Mouse (Mus musculus) midbrain, embryonic 15.5 days (tissue): Measurements from ENCODE around the gene Arpp21. TPM values are rescaled to one million over a fixed set of nuclear protein-coding genes. Genes with fewer than 3 reads are reported as not detected.
A peak's percentile ranks its signal among the peaks of the same experiment; 100 is the strongest.
"Not testable (repeated sequence)": the region's sequence is repeated elsewhere in the genome, so short reads cannot be mapped to it uniquely, and the experiment has no call there.

Experiments used
- ATAC-seq: fragments of 200-750 bp; cut with Nextera tagmentation; replicated peaks from 2 replicates; pipeline ENCODE4 v1.8.0; 2017; ENCODE audit warnings: moderate TSS enrichment
- H3K27ac ChIP-seq: fragments of 300-500 bp; sonication (generic); 2 replicates; pipeline ENCODE4 v1.5.1; 2015; ENCODE audit warnings: mild to moderate bottlenecking, inconsistent platforms
- H3K27me3 ChIP-seq: fragments of 300-500 bp; sonication (generic); replicated peaks from 2 replicates; pipeline ENCODE4 v1.6.1; 2015; ENCODE audit warnings: inconsistent platforms
- H3K36me3 ChIP-seq: fragments of 300-500 bp; sonication (generic); replicated peaks from 2 replicates; pipeline ENCODE4 v1.6.1; 2015; ENCODE audit warnings: inconsistent platforms
- H3K4me1 ChIP-seq: fragments of 300-500 bp; sonication (generic); 2 replicates; pipeline ENCODE4 v1.6.1; 2015; ENCODE audit warnings: inconsistent platforms
- H3K4me2 ChIP-seq: fragments of 300-500 bp; sonication (generic); 2 replicates; pipeline ENCODE4 v1.6.1; 2015; ENCODE audit warnings: inconsistent platforms, mild to moderate bottlenecking, moderate library complexity
- H3K4me3 ChIP-seq: fragments of 300-500 bp; sonication (generic); 2 replicates; pipeline ENCODE4 v1.5.1; 2015; ENCODE audit warnings: mild to moderate bottlenecking, inconsistent platforms
- H3K9ac ChIP-seq: fragments of 300-500 bp; sonication (generic); 2 replicates; pipeline ENCODE4 v1.6.1; 2015; ENCODE audit warnings: mild to moderate bottlenecking, inconsistent platforms
- H3K9me3 ChIP-seq: fragments of 300-500 bp; sonication (generic); 2 replicates; pipeline ENCODE4 v1.6.1; 2016; ENCODE audit warnings: inconsistent platforms
- WGBS: fragments of 180-500 bp; shearing (Covaris S2); methylation state at CpG from one replicate; pipeline ENCODE4 v1.1.7; 2015; ENCODE audit warnings: mixed read lengths; 5-methylcytosine and 5-hydroxymethylcytosine counted together
- polyA plus RNA-seq: library from polyadenylated mRNA; unstranded; fragments of >200 nt; fragmentation: Nextera tagmentation; extraction: Ambion mirVana; gene quantifications from 2 replicates; pipeline ENCODE4 v1.2.1, GENCODE M21; 2015

Gene Arpp21
- polyA plus RNA-seq, 1 experiment from 2014 or later: 56.4 TPM

DNA sequence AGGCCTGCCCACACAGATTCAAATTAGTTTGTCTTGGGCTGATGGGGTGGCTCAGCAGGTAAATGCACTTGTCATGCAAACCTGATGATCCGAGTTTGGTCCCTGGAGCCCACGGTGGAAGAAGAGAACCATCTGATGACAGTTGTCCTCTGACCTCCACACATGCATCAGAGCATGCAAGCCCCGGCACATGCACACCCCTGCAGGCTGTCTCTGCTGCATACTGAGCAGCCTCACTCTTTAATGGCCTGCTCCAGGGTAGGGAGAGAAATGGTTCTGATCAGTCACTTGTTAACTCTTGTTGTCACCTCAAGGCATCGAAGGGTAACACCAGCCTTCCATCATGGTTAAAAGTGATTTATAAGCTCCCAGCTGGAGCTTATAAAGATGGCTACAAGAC, 157.3 kb downstream of the Arpp21 start:
- Histone ChIP-seq H3K9ac (no peak overlapping the region), H3K36me3 (no peaks in the 10 kb centered on the region), H3K4me2 (no peak overlapping the region), H3K4me1 (peaks cover 21% of the 10 kb centered on the region), H3K4me3 (no peak overlapping the region), H3K27ac (no peak overlapping the region), H3K9me3 (no peaks in the 10 kb centered on the region), H3K27me3 (no peaks in the 10 kb centered on the region)
- 58% methylated on average over 4 of the region's 4 CpGs for WGBS
- no peak for ATAC-seq

DNA sequence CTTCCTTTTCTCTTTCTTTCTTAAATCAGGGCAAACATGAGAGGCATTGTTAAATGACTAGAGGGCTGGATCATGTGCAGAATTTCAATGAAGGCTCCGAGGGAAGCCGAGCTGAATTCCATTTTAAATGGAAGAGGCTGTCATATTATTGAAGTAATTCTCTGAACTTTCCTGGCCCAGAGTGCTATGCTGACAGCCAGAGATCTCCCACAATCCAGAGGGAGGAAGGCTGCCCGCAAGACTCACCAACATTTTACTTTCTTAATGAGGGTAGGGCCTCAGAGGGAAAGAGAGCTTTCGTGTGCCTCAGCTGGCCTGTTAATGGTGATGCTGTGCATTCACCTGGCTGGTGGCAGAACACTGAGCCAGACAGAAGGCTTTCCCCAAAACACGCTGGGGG, 160.5 kb downstream of the Arpp21 start:
- Histone ChIP-seq H3K36me3 (no peaks in the 10 kb centered on the region), H3K4me2 (no peak overlapping the region), H3K4me1 (peaks cover 42% of the 10 kb centered on the region), H3K4me3 (no peak overlapping the region), H3K27ac (peak overlapping the region; percentile 81), H3K27me3 (no peaks in the 10 kb centered on the region), H3K9ac (no peak overlapping the region; the same call in 1 of the 2 replicates), H3K9me3 (no peaks in the 10 kb centered on the region)
- ATAC-seq: peak; percentile 51
- WGBS: 26% methylated on average over 5 of the region's 5 CpGs

DNA sequence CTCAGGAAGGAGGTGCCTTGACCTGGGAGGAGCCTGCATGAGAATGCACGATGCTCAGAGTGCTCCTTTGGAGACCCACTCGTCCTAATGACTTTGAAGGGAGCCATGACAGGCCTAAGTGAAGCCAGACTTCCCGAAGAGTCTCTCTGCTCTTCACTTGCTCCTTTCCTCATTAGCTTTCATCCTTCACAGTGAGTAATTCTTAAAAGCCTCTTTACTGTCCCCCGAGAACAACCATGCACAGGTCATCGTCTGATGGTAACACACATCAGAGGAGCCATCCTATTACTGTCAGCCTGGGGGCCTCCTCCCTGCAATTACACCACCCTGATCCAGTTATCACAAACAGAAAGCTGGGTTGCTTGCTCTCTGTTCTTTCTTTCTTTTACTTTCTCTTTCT, 160.9 kb downstream of the Arpp21 start:
- no peaks in the 10 kb centered on the region for H3K36me3 ChIP-seq
- 6% methylated on average over 5 of the region's 5 CpGs for WGBS
- H3K27me3 ChIP-seq: no peaks in the 10 kb centered on the region
- no peak overlapping the region for H3K9ac ChIP-seq
- peak overlapping the region; percentile 81 for H3K27ac ChIP-seq
- no peak overlapping the region for H3K4me2 ChIP-seq
- no peak overlapping the region for H3K4me3 ChIP-seq
- peak; percentile 87 for ATAC-seq
- peaks cover 45% of the 10 kb centered on the region for H3K4me1 ChIP-seq
- no peaks in the 10 kb centered on the region for H3K9me3 ChIP-seq

DNA sequence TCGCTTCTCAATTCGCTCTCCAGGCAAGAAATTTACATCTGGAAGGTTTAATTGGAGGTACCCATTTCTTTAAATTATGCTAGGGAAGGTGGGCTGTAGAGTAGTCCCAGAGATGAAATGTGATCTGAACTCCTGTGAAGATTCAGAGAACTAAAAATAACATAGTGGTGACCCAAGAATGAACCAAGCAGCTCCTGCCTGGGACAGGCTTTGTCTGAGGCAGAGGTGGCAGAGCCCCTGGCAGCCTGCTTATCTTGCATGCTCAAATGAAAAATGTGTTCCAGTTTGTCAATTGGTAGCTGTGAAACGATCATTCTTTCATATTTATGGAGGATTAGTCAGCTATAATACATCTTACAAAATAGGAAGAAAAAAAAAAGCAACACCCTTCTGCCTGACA, 164.4 kb downstream of the Arpp21 start:
- no peaks in the 10 kb centered on the region for H3K9me3 ChIP-seq
- no peak; the same call in 1 of the 2 replicates for ATAC-seq
- H3K4me2 ChIP-seq: no peak overlapping the region
- WGBS: 19% methylated on average over 3 of the region's 3 CpGs
- no peaks in the 10 kb centered on the region for H3K27me3 ChIP-seq
- peaks cover 45% of the 10 kb centered on the region for H3K4me1 ChIP-seq
- H3K36me3 ChIP-seq: no peaks in the 10 kb centered on the region
- no peak overlapping the region for H3K9ac ChIP-seq
- no peak overlapping the region for H3K4me3 ChIP-seq
- peak overlapping the region; percentile 75 for H3K27ac ChIP-seq

DNA sequence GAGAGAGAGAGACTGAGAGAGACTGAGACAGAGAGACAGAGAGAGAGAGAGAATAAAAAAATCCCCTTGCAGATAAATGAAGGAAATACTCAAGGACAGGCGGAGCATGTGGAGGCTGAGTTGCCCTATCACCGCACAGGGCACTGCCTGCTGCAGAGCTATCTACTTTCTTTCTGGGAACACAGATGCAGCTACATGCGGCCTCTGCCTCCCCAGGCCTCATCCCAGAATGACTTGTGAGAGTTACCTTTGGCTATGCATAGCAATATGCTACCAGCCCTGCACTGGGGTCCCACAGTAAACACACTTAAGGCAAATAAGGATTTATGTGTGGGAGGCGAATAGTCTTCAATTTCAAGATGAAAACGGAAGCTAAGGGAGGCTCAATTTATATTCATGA, 164.8 kb downstream of the Arpp21 start:
- 19% methylated on average over 5 of the region's 5 CpGs for WGBS
- Histone ChIP-seq H3K9me3 (no peaks in the 10 kb centered on the region), H3K36me3 (no peaks in the 10 kb centered on the region), H3K4me2 (no peak overlapping the region), H3K27me3 (no peaks in the 10 kb centered on the region), H3K9ac (no peak overlapping the region), H3K4me3 (no peak overlapping the region), H3K4me1 (peaks cover 45% of the 10 kb centered on the region), H3K27ac (peak overlapping the region; percentile 75)
- peak; percentile 41; the same call in 1 of the 2 replicates for ATAC-seq

DNA sequence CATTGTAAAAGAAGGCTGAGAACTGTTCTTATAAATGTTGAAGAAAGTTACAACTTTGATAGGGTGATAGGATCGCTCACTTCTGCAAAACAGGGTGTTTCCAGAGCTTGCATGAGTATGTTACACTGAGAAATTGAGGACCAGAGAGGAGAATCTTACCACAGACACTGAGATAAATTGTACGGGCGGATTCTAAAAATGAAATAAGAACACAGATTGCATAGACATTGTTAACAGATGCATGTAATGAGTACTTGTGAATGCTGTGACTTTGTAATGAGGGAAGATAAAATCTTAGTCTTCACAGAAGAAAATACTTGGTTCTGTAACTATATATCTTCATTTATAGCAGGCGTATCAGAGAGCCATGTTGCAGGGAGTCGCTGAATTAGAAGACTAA, 167.5 kb downstream of the Arpp21 start:
- ATAC-seq: no peak
- no peak overlapping the region for H3K4me2 ChIP-seq
- H3K27ac ChIP-seq: no peak overlapping the region
- no peaks in the 10 kb centered on the region for H3K9me3 ChIP-seq
- H3K36me3 ChIP-seq: no peaks in the 10 kb centered on the region
- no peak overlapping the region for H3K9ac ChIP-seq
- H3K4me1 ChIP-seq: peaks cover 28% of the 10 kb centered on the region
- H3K4me3 ChIP-seq: no peak overlapping the region
- WGBS: 91% methylated on average over 5 of the region's 5 CpGs
- H3K27me3 ChIP-seq: no peaks in the 10 kb centered on the region

DNA sequence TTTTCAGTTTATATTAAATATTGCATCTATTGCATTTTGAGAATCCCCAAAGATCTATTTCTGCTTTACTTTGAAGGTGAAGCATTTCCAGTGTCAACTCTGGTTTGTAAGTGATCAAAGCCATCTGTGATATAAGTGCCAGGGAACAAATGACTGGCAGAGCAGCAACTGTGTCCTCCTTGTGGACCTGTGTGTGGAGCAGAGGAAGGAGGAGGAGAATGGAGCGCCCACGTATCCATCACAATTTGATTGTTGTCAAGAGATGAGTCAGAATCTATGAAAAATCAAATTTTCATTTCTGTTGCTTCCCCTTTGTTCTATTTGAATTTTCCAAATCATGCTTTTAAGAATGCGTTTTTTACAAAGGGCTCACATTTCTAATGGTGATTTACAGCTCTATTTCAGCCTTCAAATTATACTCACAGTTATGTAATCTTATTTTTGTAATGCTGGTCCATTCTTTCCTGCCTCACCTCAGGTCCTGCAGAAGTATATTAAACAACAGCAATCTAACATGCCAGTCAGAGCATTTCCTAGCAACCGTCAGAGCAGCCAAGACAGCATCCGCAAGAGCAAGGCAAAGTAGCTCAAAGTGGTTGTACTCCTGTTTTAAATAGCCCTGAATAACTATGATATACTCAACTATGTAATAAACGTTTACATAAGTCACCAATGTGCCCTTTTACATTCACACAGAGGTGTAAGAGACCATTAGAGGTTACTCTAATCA, 174.9 kb downstream of the Arpp21 start:
- no peaks in the 10 kb centered on the region for H3K9me3 ChIP-seq
- ATAC-seq: no peak
- no peaks in the 10 kb centered on the region for H3K36me3 ChIP-seq
- H3K4me3 ChIP-seq: no peak overlapping the region
- peak overlapping the region; percentile 45; the same call in 1 of the 2 replicates for H3K27ac ChIP-seq
- H3K27me3 ChIP-seq: no peaks in the 10 kb centered on the region
- H3K9ac ChIP-seq: no peak overlapping the region
- peaks cover 7% of the 10 kb centered on the region; the same call in 1 of the 2 replicates for H3K4me1 ChIP-seq
- H3K4me2 ChIP-seq: no peak overlapping the region
- 46% methylated on average over 6 of the region's 6 CpGs for WGBS

DNA sequence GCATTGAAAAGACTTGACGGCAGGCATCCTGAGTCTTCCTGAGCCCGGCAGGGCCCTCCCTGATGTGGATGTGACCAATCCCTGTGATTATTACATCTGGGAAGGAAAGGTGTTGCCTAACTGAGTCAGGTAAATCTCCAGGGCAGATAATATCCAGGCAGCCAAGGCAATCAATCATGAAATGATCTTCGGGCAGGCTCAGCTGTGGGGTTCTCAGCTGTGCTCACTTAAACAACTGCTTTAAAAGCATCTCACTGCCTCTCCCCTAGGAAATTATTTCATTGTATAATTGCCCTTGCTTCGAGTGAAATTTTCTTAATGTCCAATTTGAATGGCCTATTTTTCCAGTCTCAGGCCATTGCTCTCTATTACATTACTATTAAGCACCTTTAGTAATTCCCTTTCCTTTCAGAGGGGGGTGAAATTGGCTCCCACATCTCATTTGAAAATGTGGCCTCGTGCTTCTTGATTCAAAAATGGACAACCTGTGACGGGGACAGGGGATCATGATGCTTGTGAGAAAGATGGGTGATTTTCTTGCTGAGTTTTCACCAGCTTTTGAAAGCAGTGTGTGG, 180.8 kb downstream of the Arpp21 start:
- no peaks in the 10 kb centered on the region for H3K36me3 ChIP-seq
- no peaks in the 10 kb centered on the region for H3K9me3 ChIP-seq
- ATAC-seq: no peak
- H3K9ac ChIP-seq: no peak overlapping the region
- no peaks in the 10 kb centered on the region for H3K27me3 ChIP-seq
- no peak overlapping the region for H3K4me3 ChIP-seq
- no peak overlapping the region for H3K4me2 ChIP-seq
- H3K27ac ChIP-seq: peak overlapping the region; percentile 31
- WGBS: 47% methylated on average over 6 of the region's 6 CpGs
- H3K4me1 ChIP-seq: 0 out of 2 replicates have a peak, but pooled peaks cover 4% of the 10 kb centered on the region

DNA sequence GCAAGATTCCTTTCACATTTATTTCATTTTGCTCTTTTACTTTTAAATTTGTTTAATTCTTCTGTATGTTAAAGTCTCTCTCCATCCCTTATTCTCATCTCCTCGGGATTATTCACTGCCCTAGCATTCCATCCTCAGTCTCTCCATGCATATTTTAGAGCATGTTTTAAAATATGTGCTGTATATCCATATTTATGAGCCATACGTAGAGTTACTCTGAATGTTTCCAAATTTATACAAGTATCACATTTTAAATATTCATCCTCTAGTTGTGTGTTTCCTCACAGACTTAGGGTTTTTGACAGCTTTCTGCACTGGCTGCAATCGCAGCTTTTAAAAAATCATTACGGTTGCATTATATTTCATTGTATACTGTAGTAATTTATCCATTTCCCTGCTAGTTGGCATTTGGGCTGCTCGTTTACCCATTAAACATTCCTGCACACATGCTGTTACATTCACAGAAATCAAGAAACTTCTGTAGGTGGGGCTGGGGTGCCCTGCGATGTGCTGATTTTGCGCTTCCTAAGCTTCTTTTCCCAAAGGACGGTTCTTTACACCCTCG, 187.8 kb downstream of the Arpp21 start:
- ATAC-seq: no peak

DNA sequence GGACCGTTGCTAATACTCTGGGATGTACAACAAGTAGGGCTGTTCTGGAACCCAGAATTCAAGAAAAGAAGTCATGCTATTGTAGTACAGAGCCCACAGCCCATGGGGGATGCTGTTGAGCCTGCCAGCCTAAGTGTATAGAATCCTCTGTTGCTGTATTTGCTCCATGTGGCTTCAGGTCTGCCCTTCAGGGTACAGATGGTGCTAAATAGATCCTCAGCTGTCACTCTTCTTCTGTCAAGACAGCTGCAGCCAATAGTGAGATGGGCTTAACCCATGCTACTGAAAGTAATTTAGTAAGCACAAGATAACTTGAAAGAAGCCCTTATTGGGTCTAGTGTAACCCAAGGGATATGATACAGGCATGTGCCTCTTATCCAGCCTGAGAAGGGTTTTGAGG, 195.2 kb downstream of the Arpp21 start:
- H3K4me2 ChIP-seq: no peak overlapping the region
- no peaks in the 10 kb centered on the region for H3K27me3 ChIP-seq
- H3K9ac ChIP-seq: no peak overlapping the region
- ATAC-seq: no peak
- WGBS: 84% methylated on average over 1 of the region's 1 CpGs
- no peaks in the 10 kb centered on the region for H3K36me3 ChIP-seq
- no peak overlapping the region for H3K27ac ChIP-seq
- 0 out of 2 replicates have a peak, but pooled peaks cover 7% of the 10 kb centered on the region for H3K4me1 ChIP-seq
- H3K9me3 ChIP-seq: no peaks in the 10 kb centered on the region
- no peak overlapping the region for H3K4me3 ChIP-seq

More for the DNA sequence above, 187.8 kb downstream of the Arpp21 start:
- Histone ChIP-seq H3K27me3 (no peaks in the 10 kb centered on the region), H3K27ac (no peak overlapping the region), H3K4me1 (no peaks in the 10 kb centered on the region), H3K4me2 (no peak overlapping the region), H3K36me3 (no peaks in the 10 kb centered on the region), H3K4me3 (no peak overlapping the region), H3K9ac (no peak overlapping the region), H3K9me3 (no peaks in the 10 kb centered on the region)
- 77% methylated on average over 9 of the region's 9 CpGs for WGBS

DNA sequence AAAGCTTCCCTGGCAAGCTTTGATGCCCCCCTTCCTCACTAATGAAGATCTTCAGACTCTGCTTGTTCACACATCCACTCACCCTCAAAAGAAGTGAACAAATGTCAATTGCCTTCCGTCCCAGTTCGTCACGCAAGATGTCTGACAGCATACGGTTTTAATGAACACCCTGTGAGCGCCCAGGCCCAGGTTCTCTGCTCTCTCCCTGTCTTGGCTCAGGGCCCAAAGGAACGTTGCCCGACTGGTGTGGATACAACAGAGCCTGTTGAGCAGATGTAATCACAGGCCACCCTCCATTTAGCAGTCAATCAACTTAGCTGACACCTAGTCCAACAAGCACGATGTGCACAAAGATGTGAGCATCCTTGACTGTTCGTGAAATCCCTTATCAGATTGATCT, 198.0 kb downstream of the Arpp21 start:
- H3K9ac ChIP-seq: no peak overlapping the region
- H3K4me2 ChIP-seq: no peak overlapping the region
- ATAC-seq: peak; percentile 60; the same call in 1 of the 2 replicates
- H3K4me1 ChIP-seq: 0 out of 2 replicates have a peak, but pooled peaks cover 7% of the 10 kb centered on the region
- H3K27ac ChIP-seq: no peak overlapping the region
- WGBS: 29% methylated on average over 9 of the region's 9 CpGs
- no peak overlapping the region for H3K4me3 ChIP-seq
- H3K9me3 ChIP-seq: no peaks in the 10 kb centered on the region
- no peaks in the 10 kb centered on the region for H3K27me3 ChIP-seq
- H3K36me3 ChIP-seq: no peaks in the 10 kb centered on the region

DNA sequence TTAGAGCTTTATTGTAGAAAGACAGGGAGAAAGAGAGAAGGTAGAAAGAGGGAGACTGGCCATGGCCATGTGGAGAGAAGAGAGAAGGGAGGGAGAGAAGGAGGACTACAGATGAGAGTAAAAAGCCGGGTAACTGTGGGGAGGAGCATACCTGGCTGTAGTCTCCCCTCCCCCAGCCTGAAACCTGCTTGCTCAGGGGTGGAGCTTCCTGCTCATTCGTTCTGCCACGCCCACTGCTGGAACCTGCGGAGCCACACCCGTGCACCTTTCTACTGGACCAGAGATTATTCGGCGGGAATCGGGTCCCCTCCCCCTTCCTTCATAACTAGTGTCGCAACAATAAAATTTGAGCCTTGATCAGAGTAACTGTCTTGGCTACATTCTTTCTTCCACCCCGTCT, 201.9 kb downstream of the Arpp21 start:
- WGBS: 50% methylated on average over 2 of the region's 10 CpGs

More for the DNA sequence above, 201.9 kb downstream of the Arpp21 start:
- not testable (repeated sequence) for H3K4me1 ChIP-seq, H3K4me2 ChIP-seq, H3K36me3 ChIP-seq, H3K9me3 ChIP-seq, H3K4me3 ChIP-seq, H3K27ac ChIP-seq, H3K9ac ChIP-seq, H3K27me3 ChIP-seq, ATAC-seq
